Mouse (Mus musculus): ENCODE measurements around the gene Wdr31.

DNA sequence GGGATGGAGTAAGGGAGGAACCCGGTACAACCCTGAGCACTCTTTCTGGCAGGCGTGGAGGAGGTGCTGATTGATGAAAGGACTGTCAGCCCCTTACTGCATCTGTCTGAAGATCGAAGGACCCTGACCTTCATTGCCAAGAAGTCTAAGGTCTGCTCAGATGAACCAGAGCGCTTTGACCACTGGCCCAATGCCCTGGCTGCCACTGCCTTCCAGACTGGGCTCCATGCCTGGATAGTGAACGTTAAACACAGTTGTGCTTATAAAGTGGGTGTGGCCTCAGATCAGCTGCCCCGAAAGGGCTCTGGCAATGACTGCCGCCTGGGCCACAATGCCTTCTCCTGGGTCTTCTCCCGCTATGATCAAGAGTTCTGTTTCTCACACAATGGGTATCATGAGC lies 25.2 kb upstream of the Wdr31 start:
- TF ChIP-seq CTCF (IDR thresholded peaks at IDR 0.05; ENCODE audit: insufficient read depth, low read depth, low read length) (no peak), POLR2A (IDR thresholded peaks at IDR 0.05; ENCODE audit: insufficient read depth, low read depth, low read length) (no peak)
